Mouse (Mus musculus) cerebellum, adult 8-10 months (tissue): ENCODE results near the gene Mphosph10.

ENCODE experiments used
- DNase-seq: peaks from one replicate; pipeline ENCODE4 v3.0.0; 2022

Gene Mphosph10

GRCm38 (mm10) chr7:64349147-64349861, 42.8 kb downstream of the Mphosph10 start:
- no peak for DNase-seq

- no peak for DNase-seq
Measured at GRCm38 (mm10) chr7:64347813-64348212, 44.3 kb downstream of the Mphosph10 start.

- DNase-seq: peak; percentile 30
Measured at GRCm38 (mm10) chr7:64332686-64333085, 59.4 kb downstream of the Mphosph10 start.

- DNase-seq: no peak
Measured at GRCm38 (mm10) chr7:64331309-64331708, 60.8 kb downstream of the Mphosph10 start.

GRCm38 (mm10) chr7:64327486-64327885, 64.6 kb downstream of the Mphosph10 start:
- no peak for DNase-seq

- peak; percentile 82 for DNase-seq
Measured at GRCm38 (mm10) chr7:64326892-64327291, 65.2 kb downstream of the Mphosph10 start.
